Comparison of ENCODE assay signal across 22 mouse cellular contexts in the genomic region with DNA sequence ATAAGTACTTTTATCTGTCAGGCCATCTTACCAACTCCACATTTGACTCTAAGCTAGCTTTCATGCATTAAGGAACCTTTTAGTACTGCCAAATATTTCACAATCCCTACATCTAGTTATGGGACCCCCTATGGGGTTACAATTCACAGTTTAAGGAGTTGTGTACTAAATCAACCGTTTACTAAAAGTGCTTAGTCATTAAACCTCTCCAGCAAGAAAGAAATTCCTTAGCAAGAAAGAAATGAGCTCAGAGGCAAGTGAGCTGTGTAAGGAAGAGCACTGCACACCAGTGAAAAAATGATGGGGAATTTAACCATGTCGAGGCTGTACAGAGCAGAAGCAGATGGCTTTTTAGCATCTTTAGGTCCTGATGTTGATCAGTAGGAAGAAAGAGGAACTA.
DNase-seq lines count a peak whose midpoint lies in the region; ATAC-seq and TF ChIP-seq lines count a peak whose summit lies in the region.
"Had no signal": no experiment of that assay in that cellular context is flagged by ENCODE, and none has a peak within 500 bp of the region (broad histone marks: within the 10 kb centered on the region; RNA-seq: fewer than 3 reads in every experiment).

No protein-coding gene starts in this region.

- POLR2A ChIA-PET in Patski (lab: Charles Lee), result no interaction called here

- in situ Hi-C loops in Patski (cut with MboI; ENCODE audit: low pct_unique_long_range_greater_than_20kb), result no loop called here

- H3K27me3 ChIP-seq in Patski, result no peaks in the 10 kb centered on the region
- H3K27me3 ChIP-seq: CH12.LX had no signal

- DNase-seq in 416B (ENCODE audit: low read depth) (peak; percentile 4), Patski (ENCODE audit: low read depth, low spot score) (peak; percentile 20)
- DNase-seq in Muller cell, postnatal 12 days (ENCODE audit: inconsistent ontology term), result peak; percentile 51
- no peak for DNase-seq in layer of hippocampus, postnatal 36 days
- DNase-seq in kidney, adult 18-20 months, result no peak
- DNase-seq in B cell, adult 2 months, result no peak
- DNase-seq: adrenal gland, adult 2 months; adrenal gland, adult 8-10 months; adrenal gland, postnatal 10 days; adrenal gland, postnatal 14 days; adrenal gland, postnatal 25 days; adrenal gland, postnatal 36 days; cerebellum, adult 11 months; cerebellum, adult 11-12 months; cerebellum, adult 18-20 months; cerebellum, adult 2 months; cerebellum, adult 8-10 months; cerebellum, adult 9-10 months; cerebellum, adult 9-11 months had no signal

- CTCF ChIA-PET in Patski (lab: Charles Lee), result interaction anchor here (0.8 to 1.7 kb wide), 2 partner anchors 9 kb away, joined by 3 to 4 read pairs; no protein-coding TSS in a partner anchor

- peak; percentile 62 for ATAC-seq in Patski
- ATAC-seq: activated CD4-positive, CD25-positive, alpha-beta regulatory T cell, adult 4 months; CD4-positive, CD25-positive, alpha-beta regulatory T cell, adult 4 months had no signal

- no peak for TF ChIP-seq CTCF in Patski (IDR thresholded peaks at IDR 0.05)

Comparison
In these comparisons a context has a peak if more than half of its experiments do, and no peak if none do; other contexts are left out.
1. DNase-seq: peak in 416B (single experiment), Muller cell, postnatal 12 days (single experiment) and Patski (single experiment); none in layer of hippocampus, postnatal 36 days (0 of 2), kidney, adult 18-20 months (single experiment) and B cell, adult 2 months (0 of 2).